Mouse (Mus musculus) hindbrain, embryonic 12.5 days (tissue): ENCODE data around the gene Nrxn1. TPM values are rescaled to one million over a fixed set of nuclear protein-coding genes. Genes with fewer than 3 reads are reported as not detected.

Experiments used
- ATAC-seq: fragments of 200-750 bp; cut with Nextera tagmentation; 2 replicates; pipeline ENCODE4 v1.8.0; 2017; ENCODE audit warnings: moderate TSS enrichment; ENCODE audit not compliant: low FRiP score
- H3K27ac ChIP-seq: fragments of 300-500 bp; sonication (generic); 2 replicates; pipeline ENCODE4 v1.5.1; 2016; ENCODE audit warnings: mild to moderate bottlenecking
- H3K27me3 ChIP-seq: fragments of 300-500 bp; sonication (generic); 2 replicates; pipeline ENCODE4 v1.6.1; 2016; ENCODE audit warnings: mild to moderate bottlenecking
- H3K36me3 ChIP-seq: fragments of 300-500 bp; sonication (generic); 2 replicates; pipeline ENCODE4 v1.6.1; 2016; ENCODE audit warnings: mild to moderate bottlenecking
- H3K4me1 ChIP-seq: fragments of 300-500 bp; sonication (generic); 2 replicates; pipeline ENCODE4 v1.6.1; 2016
- H3K4me2 ChIP-seq: fragments of 300-500 bp; sonication (generic); replicated peaks from 2 replicates; pipeline ENCODE4 v1.6.1; 2016; ENCODE audit warnings: mild to moderate bottlenecking
- H3K4me3 ChIP-seq: fragments of 300-500 bp; sonication (generic); 2 replicates; pipeline ENCODE4 v1.5.1; 2016; ENCODE audit warnings: mild to moderate bottlenecking
- H3K9ac ChIP-seq: fragments of 300-500 bp; sonication (generic); 2 replicates; pipeline ENCODE4 v1.6.1; 2016; ENCODE audit warnings: mild to moderate bottlenecking, moderate library complexity
- H3K9me3 ChIP-seq: fragments of 300-500 bp; sonication (generic); replicated peaks from 2 replicates; pipeline ENCODE4 v1.6.1; 2016; ENCODE audit warnings: mild to moderate bottlenecking
- WGBS: fragments of 180-500 bp; shearing (Covaris S2); methylation state at CpG from one replicate; pipeline ENCODE4 v1.1.7; 2016; 5-methylcytosine and 5-hydroxymethylcytosine counted together
- polyA plus RNA-seq: library from polyadenylated mRNA; unstranded; fragments of >200 nt; fragmentation: Nextera tagmentation; extraction: Ambion mirVana; gene quantifications from 2 replicates; pipeline ENCODE4 v1.2.1, GENCODE M21; 2016

Gene Nrxn1
- polyA plus RNA-seq, 1 experiment from 2014 or later: 48.8 TPM

DNA sequence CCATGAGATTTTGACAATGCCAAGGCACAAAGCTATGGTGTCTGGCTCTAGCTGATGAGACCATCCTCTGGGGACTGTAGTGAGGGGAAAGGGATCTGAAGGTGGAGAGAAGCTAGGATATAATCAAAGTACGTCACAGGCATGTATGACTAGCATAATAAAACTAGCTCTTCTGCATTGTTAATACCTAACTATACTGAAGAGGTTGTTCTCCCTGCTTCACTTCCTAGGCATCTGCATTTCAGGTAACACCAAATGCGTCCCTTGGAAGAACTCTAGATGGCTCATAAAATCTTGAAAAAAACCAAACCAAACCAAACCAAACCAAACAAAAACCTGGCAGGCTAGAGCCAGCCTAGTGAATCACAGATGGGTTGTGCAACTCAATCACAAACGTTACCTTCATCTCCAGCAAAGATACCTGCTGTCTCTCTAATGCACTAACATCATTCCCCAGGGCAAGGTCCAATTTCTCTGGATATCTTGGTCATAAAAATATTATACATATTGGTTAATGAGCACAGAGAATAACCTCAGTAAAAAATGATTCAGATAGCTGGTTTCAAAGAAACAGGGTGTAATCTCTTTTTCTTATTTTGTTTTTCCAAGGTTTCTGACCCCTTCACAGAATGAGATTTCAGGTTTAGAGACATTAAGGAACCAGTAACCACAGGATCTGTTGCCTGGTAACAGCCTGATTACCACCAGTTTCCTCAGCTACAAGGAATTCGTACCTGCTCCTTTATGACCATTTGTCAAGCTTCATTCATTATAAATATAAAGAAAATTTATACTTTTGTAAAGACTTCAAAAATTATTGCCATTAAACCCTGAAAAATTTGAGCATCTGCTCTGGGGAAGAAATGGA lies 256.5 kb downstream of the Nrxn1 start:
- Histone ChIP-seq H3K4me3 (no peak overlapping the region), H3K36me3 (no peaks in the 10 kb centered on the region), H3K27ac (peak overlapping the region; percentile 62), H3K4me1 (0 out of 2 replicates have a peak, but pooled peaks cover 3% of the 10 kb centered on the region), H3K4me2 (no peak overlapping the region), H3K9me3 (no peaks in the 10 kb centered on the region), H3K27me3 (no peaks in the 10 kb centered on the region), H3K9ac (no peak overlapping the region)
- ATAC-seq: no peak
- 59% methylated on average over 4 of the region's 4 CpGs for WGBS

- Histone ChIP-seq H3K36me3 (no peaks in the 10 kb centered on the region), H3K4me2 (no peak overlapping the region), H3K9me3 (no peaks in the 10 kb centered on the region), H3K27me3 (no peaks in the 10 kb centered on the region), H3K4me3 (no peak overlapping the region), H3K4me1 (no peaks in the 10 kb centered on the region), H3K9ac (no peak overlapping the region), H3K27ac (no peak overlapping the region)
- 79% methylated on average over 2 of the region's 2 CpGs for WGBS
- no peak for ATAC-seq
Observed at GRCm38 (mm10) chr17:90818340-90818739, 274.5 kb downstream of the Nrxn1 start.

GRCm38 (mm10) chr17:90817898-90818297 lies 275.0 kb downstream of the Nrxn1 start:
- H3K4me3 ChIP-seq: no peak overlapping the region
- 83% methylated on average over 2 of the region's 2 CpGs for WGBS
- no peaks in the 10 kb centered on the region for H3K4me1 ChIP-seq
- H3K27ac ChIP-seq: no peak overlapping the region
- H3K4me2 ChIP-seq: no peak overlapping the region
- H3K27me3 ChIP-seq: no peaks in the 10 kb centered on the region
- no peak for ATAC-seq
- H3K36me3 ChIP-seq: no peaks in the 10 kb centered on the region
- no peaks in the 10 kb centered on the region for H3K9me3 ChIP-seq
- H3K9ac ChIP-seq: no peak overlapping the region

- Histone ChIP-seq H3K9ac (no peak overlapping the region), H3K27me3 (no peaks in the 10 kb centered on the region), H3K27ac (no peak overlapping the region), H3K4me3 (no peak overlapping the region), H3K4me1 (no peaks in the 10 kb centered on the region), H3K36me3 (no peaks in the 10 kb centered on the region), H3K4me2 (no peak overlapping the region), H3K9me3 (no peaks in the 10 kb centered on the region)
- 94% methylated on average over 1 of the region's 1 CpGs for WGBS
- no peak for ATAC-seq
Observed at GRCm38 (mm10) chr17:90815306-90815705, 277.6 kb downstream of the Nrxn1 start.

DNA sequence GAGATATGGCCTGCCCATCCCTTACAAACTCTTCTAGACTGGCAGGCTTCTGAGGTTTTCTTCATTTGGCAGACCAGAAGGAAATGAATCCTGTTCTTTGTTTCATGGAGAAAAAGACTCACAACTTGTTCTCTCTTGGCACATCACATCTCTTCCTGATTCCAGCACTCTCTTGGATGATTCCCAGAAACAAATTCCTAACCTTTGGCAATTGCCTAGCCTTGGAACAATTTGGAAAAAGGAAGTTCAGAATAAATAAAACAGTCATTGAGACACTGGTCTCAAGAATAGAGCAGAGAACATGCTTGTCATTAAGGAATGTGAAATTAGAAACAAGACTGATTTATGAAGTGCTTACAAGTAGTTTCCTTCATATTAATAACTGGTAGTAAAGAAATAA lies 279.1 kb downstream of the Nrxn1 start:
- ATAC-seq: no peak

DNA sequence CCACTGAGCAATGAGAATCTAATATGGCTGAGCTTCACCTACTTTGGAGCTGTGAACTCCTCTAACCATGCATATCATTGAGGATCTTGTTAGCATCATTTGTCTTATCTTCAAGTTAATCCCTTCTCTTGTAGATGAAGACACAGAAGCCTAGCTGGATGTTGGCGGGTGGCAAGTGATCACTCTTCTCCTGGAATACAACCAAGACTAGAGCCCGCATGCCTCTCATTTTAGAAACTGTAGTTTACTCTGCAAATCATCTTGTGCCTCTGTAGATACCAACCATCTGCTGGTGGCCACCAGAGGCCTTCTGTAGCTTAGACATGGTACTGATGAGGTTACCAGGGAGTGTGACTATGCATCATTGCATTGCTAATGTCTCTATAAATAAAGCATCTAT lies 280.4 kb downstream of the Nrxn1 start:
- H3K4me2 ChIP-seq: no peak overlapping the region
- H3K4me1 ChIP-seq: no peaks in the 10 kb centered on the region
- H3K27ac ChIP-seq: no peak overlapping the region
- H3K27me3 ChIP-seq: no peaks in the 10 kb centered on the region
- no peak overlapping the region for H3K9ac ChIP-seq
- 87% methylated on average over 2 of the region's 2 CpGs for WGBS
- H3K4me3 ChIP-seq: no peak overlapping the region
- no peak for ATAC-seq
- no peaks in the 10 kb centered on the region for H3K36me3 ChIP-seq
- H3K9me3 ChIP-seq: no peaks in the 10 kb centered on the region

More for the DNA sequence above, 279.1 kb downstream of the Nrxn1 start:
- H3K9me3 ChIP-seq: no peaks in the 10 kb centered on the region
- no peak overlapping the region for H3K9ac ChIP-seq
- H3K4me2 ChIP-seq: no peak overlapping the region
- no peak overlapping the region for H3K27ac ChIP-seq
- H3K4me1 ChIP-seq: no peaks in the 10 kb centered on the region
- no peaks in the 10 kb centered on the region for H3K36me3 ChIP-seq
- no peaks in the 10 kb centered on the region for H3K27me3 ChIP-seq
- no peak overlapping the region for H3K4me3 ChIP-seq

DNA sequence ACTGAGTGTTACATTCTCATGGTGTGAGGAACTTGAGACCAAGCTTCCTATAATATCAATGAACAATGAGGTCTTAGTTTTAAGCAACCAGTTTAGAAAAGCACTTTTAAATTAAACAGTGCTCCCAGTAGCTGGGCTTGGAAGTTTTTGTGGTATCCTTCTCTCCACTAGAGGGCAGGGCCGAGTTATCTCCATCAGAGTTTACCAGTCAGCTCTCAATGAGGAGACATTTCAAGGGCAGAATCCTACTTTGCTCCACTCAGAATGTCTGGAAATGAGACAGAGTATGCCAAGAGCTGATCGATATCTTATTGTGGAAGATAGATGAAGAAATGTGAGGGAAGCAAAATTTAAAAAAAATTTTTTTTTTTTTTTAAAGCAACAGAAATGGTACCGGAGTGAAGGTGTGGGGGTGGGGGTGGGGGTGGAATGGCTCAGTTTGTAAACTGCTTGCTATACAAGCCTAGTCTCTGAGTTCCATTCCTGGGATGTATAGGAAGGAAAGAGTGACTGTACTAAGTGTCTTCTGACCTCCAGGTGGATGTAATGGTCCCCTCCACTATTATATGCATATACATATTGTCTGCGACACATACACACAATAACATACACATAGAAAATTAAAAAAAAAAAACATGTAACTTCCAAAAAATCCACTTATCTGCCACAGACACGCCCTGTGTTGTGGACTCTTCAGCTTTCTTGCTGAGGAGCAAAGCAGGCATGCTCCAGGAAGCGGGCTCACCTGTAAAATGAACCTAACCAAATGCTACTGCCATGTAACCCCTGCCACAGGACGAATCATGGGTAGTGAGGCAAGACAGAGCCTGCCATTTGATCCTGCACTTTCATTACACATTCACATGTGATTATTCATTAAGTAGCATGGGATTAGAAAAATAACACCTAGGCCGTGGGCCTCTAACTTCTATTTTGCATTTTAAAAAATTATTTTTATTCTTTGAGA lies 283.4 kb downstream of the Nrxn1 start:
- Histone ChIP-seq H3K27me3 (no peaks in the 10 kb centered on the region), H3K4me2 (no peak overlapping the region), H3K4me3 (no peak overlapping the region), H3K9me3 (no peaks in the 10 kb centered on the region), H3K9ac (no peak overlapping the region), H3K4me1 (no peaks in the 10 kb centered on the region), H3K36me3 (no peaks in the 10 kb centered on the region), H3K27ac (no peak overlapping the region)
- WGBS: 64% methylated on average over 8 of the region's 8 CpGs
- peak; percentile 64; the same call in 1 of the 2 replicates for ATAC-seq

DNA sequence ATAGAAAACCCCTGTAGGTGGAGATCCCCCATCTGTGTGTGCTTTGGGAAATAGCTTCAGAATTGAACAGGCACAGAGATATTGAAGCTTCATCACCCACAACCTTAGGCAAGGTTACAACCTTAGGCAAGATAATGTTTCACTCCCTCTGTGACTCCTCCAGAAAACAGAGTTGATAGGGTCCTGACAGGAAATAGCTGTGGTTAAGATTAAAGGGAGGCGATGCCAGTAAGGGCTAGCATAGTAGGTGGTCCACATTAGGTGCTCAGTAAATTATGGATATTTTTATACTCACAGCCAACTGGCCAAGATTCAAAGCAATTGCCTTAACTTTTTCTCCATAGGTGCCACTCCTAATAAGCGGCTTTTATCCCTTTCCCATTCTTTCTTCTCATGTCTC lies 284.6 kb downstream of the Nrxn1 start:
- Histone ChIP-seq H3K9ac (no peak overlapping the region), H3K4me1 (no peaks in the 10 kb centered on the region), H3K27me3 (no peaks in the 10 kb centered on the region), H3K4me2 (no peak overlapping the region), H3K4me3 (no peak overlapping the region), H3K36me3 (no peaks in the 10 kb centered on the region), H3K27ac (no peak overlapping the region), H3K9me3 (no peaks in the 10 kb centered on the region)
- WGBS: 84% methylated on average over 2 of the region's 2 CpGs
- ATAC-seq: no peak

- H3K27ac ChIP-seq: no peak overlapping the region
- H3K36me3 ChIP-seq: no peaks in the 10 kb centered on the region
- no peaks in the 10 kb centered on the region for H3K9me3 ChIP-seq
- no peaks in the 10 kb centered on the region for H3K4me1 ChIP-seq
- no peak overlapping the region for H3K9ac ChIP-seq
- H3K4me3 ChIP-seq: no peak overlapping the region
- no peak overlapping the region for H3K4me2 ChIP-seq
- ATAC-seq: no peak
- H3K27me3 ChIP-seq: no peaks in the 10 kb centered on the region
Observed at GRCm38 (mm10) chr17:90807199-90807598, 285.7 kb downstream of the Nrxn1 start.

- WGBS: 82% methylated on average over 2 of the region's 2 CpGs
- no peaks in the 10 kb centered on the region for H3K27me3 ChIP-seq
- H3K9me3 ChIP-seq: no peaks in the 10 kb centered on the region
- ATAC-seq: no peak
- no peak overlapping the region for H3K4me2 ChIP-seq
- H3K27ac ChIP-seq: no peak overlapping the region
- no peak overlapping the region for H3K4me3 ChIP-seq
- peaks cover 5% of the 10 kb centered on the region for H3K4me1 ChIP-seq
- H3K36me3 ChIP-seq: no peaks in the 10 kb centered on the region
- no peak overlapping the region for H3K9ac ChIP-seq
Observed at GRCm38 (mm10) chr17:90798689-90799088, 294.2 kb downstream of the Nrxn1 start.

DNA sequence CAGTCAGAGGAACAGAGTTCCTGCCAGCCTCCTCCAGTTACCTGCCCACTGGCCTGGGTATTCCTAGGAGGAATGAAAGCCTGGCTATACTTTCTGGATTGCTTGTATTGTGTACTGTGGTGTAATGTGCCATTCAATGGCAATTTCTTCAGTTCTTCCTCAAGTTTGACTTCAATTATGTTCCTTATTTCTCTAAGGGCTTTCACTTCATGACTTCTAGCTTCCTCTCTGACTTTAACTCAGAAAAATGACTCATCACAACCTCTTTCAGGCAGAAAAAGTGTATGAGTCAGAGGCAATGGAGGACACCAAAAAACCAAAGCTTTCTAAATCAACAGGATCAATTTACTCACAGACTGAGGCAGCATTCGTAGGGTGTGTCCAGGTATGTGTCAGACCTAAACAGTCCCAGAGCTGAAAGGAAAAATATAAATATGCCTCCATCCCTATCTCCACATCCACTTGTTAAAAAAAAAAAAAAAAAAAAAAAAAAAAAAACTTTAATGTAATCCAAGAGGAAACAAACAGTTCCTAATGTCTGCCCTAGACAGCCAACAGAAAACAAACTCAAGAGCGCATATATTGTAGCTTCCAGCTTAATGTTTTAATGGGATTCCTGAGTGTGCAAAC lies 295.1 kb downstream of the Nrxn1 start:
- no peak overlapping the region for H3K4me3 ChIP-seq
- no peaks in the 10 kb centered on the region for H3K27me3 ChIP-seq
- H3K27ac ChIP-seq: no peak overlapping the region
- ATAC-seq: no peak
- no peaks in the 10 kb centered on the region for H3K9me3 ChIP-seq
- peaks cover 5% of the 10 kb centered on the region for H3K4me1 ChIP-seq
- WGBS: 89% methylated on average over 2 of the region's 2 CpGs
- no peaks in the 10 kb centered on the region for H3K36me3 ChIP-seq
- H3K9ac ChIP-seq: no peak overlapping the region
- H3K4me2 ChIP-seq: no peak overlapping the region

- no peak for ATAC-seq
- Histone ChIP-seq H3K4me2 (no peak overlapping the region), H3K27me3 (no peaks in the 10 kb centered on the region), H3K27ac (peak overlapping the region; percentile 40; the same call in 1 of the 2 replicates), H3K36me3 (no peaks in the 10 kb centered on the region), H3K9me3 (no peaks in the 10 kb centered on the region), H3K4me3 (no peak overlapping the region), H3K9ac (no peak overlapping the region), H3K4me1 (peaks cover 5% of the 10 kb centered on the region)
- WGBS: 61% methylated on average over 2 of the region's 2 CpGs
Observed at GRCm38 (mm10) chr17:90796974-90797373, 295.9 kb downstream of the Nrxn1 start.
